Mouse (Mus musculus) liver, postnatal 0 days (tissue): Measurements from ENCODE around the gene Plcg1. TPM values are rescaled to one million over a fixed set of nuclear protein-coding genes. Genes with fewer than 3 reads are reported as not detected.

ENCODE experiments used
- ATAC-seq: fragments of 200-750 bp; cut with Nextera tagmentation; 2 replicates; pipeline ENCODE4 v1.8.0; 2017; ENCODE audit warnings: mild to moderate bottlenecking, moderate library complexity
- DNase-seq: peaks from one replicate; pipeline ENCODE4 v3.0.0-alpha.2; 2016
- H3K27ac ChIP-seq: fragments of 300-500 bp; sonication (generic); 2 replicates; pipeline ENCODE4 v1.5.1; 2014; ENCODE audit warnings: antibody characterized with exemption, moderate library complexity, mild to moderate bottlenecking, low read depth
- H3K27me3 ChIP-seq: fragments of 300-500 bp; sonication (generic); 2 replicates; pipeline ENCODE4 v1.6.1; 2014; ENCODE audit warnings: low read length, control low read depth, mixed read lengths; ENCODE audit not compliant: insufficient read depth
- H3K36me3 ChIP-seq: fragments of 300-500 bp; sonication (generic); replicated peaks from 2 replicates; pipeline ENCODE4 v1.6.1; 2014; ENCODE audit warnings: mild to moderate bottlenecking, control low read depth, low read length, moderate library complexity, mixed read lengths; ENCODE audit not compliant: insufficient read depth
- H3K4me1 ChIP-seq: fragments of 300-500 bp; sonication (generic); 2 replicates; pipeline ENCODE4 v1.6.1; 2014; ENCODE audit warnings: antibody characterized with exemption, mild to moderate bottlenecking, control low read depth; ENCODE audit not compliant: insufficient read depth
- H3K4me2 ChIP-seq: fragments of 300-500 bp; sonication (generic); 2 replicates; pipeline ENCODE4 v1.6.1; 2014; ENCODE audit warnings: low read depth, mild to moderate bottlenecking, low read length, moderate library complexity, mixed read lengths
- H3K4me3 ChIP-seq: fragments of 300-500 bp; sonication (generic); 2 replicates; pipeline ENCODE4 v1.5.1; 2014; ENCODE audit warnings: low read depth, low read length
- H3K9ac ChIP-seq: fragments of 300-500 bp; sonication (generic); replicated peaks from 2 replicates; pipeline ENCODE4 v1.6.1; 2014; ENCODE audit warnings: mild to moderate bottlenecking, moderate library complexity
- H3K9me3 ChIP-seq: fragments of 300-500 bp; sonication (generic); 2 replicates; pipeline ENCODE4 v1.6.1; 2016; ENCODE audit warnings: mild to moderate bottlenecking, control low read depth, low read length, mixed read lengths
- CTCF ChIP-seq: sonication (generic); IDR thresholded peaks from 2 replicates; pipeline ENCODE4 v1.5.1; 2016; ENCODE audit warnings: antibody characterized with exemption, low read depth
- EP300 ChIP-seq: IDR thresholded peaks from 2 replicates; pipeline ENCODE4 v1.6.1; 2016; ENCODE audit warnings: antibody characterized with exemption, low read depth, mild to moderate bottlenecking
- WGBS: fragments of 180-500 bp; shearing (Covaris S2); extraction: QIAGEN DNeasy Blood & Tissue Kit; methylation state at CpG from one replicate; pipeline ENCODE4 v1.1.7; 2014; ENCODE audit not compliant: insufficient replicate concordance; 5-methylcytosine and 5-hydroxymethylcytosine counted together
- polyA plus RNA-seq: library from polyadenylated mRNA; unstranded; fragments of >200 nt; fragmentation: Nextera tagmentation; extraction: Ambion mirVana; gene quantifications from 2 replicates; pipeline ENCODE4 v1.2.1, GENCODE M21; 2015

Gene Plcg1
- polyA plus RNA-seq, 1 experiment from 2014 or later: 6.6 TPM

DNA sequence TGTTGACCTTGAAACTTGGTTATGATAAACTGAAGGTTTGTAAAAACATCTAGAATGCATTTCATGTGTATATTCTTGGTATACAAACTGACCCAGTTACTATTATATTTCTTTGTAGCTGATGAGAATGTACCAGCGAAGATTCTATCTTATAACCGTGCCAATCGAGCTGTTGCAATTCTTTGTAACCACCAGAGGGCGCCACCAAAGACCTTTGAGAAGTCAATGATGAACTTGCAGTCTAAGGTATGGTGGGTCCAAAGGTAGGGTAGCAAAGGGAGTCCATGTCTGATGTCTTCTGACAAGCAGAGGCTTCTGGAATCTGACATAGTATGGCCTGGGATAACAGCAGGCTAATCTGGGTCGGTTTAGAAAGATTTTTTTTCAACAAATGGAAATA is 13.8 kb upstream of the Plcg1 start:
- H3K36me3 ChIP-seq: peaks cover 84% of the 10 kb centered on the region
- H3K27ac ChIP-seq: no peak overlapping the region
- H3K27me3 ChIP-seq: no peaks in the 10 kb centered on the region
- DNase-seq: peak; percentile 57
- no peaks in the 10 kb centered on the region; the same call in 1 of the 2 replicates for H3K4me1 ChIP-seq
- H3K4me3 ChIP-seq: no peak overlapping the region
- ATAC-seq: no peak
- H3K9ac ChIP-seq: no peak overlapping the region
- H3K4me2 ChIP-seq: no peak overlapping the region
- no peaks in the 10 kb centered on the region for H3K9me3 ChIP-seq
- peak; percentile 79 for TF ChIP-seq CTCF
- TF ChIP-seq EP300: no peak
- WGBS: 68% methylated on average over 5 of the region's 5 CpGs

DNA sequence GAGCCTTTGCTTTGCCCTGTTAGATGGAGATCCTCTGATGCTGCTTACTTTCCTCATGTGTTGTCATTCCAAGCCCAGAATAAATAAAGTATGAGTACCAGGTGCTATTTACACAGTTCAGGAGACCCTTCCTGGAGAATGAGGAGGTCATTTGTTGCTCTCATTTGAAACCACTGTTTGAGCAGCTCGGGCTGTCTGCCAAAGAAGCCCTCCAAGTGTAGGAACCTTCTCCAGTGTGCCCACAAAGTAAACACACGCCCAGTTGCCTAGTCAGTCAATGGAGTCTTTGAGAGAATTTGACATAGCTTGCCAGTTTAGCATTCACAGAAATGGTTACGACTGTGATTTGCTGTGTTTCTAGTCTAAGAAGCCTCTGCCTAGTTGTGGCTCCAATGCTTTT is 12.3 kb upstream of the Plcg1 start:
- Histone ChIP-seq H3K4me3 (no peak overlapping the region), H3K9ac (no peak overlapping the region), H3K4me2 (no peak overlapping the region), H3K27ac (no peak overlapping the region), H3K27me3 (no peaks in the 10 kb centered on the region), H3K9me3 (no peaks in the 10 kb centered on the region), H3K36me3 (peaks cover 87% of the 10 kb centered on the region), H3K4me1 (no peaks in the 10 kb centered on the region; the same call in 1 of the 2 replicates)
- WGBS: 79% methylated on average over 3 of the region's 3 CpGs
- no peak for TF ChIP-seq EP300
- TF ChIP-seq CTCF: no peak
- ATAC-seq (no peak), DNase-seq (no peak)

DNA sequence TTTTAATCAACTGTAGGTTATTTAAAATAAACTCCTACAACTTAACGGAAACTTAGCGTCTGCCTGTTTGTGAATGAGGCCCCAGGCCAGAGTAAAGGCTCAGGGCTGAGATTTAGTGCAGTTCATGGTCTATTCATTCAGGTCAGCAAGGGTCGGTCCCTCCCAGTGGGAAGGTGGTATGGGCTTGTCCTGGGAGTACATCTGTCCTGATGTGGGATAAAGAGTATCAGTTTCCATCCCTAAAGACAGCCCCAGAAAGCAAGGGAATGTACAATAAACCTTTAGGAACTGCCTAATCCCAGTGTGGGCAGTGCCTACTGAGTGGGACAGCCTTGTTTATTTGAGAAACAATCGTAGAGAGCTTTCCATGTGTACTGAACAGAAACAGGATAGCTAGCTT is 8.4 kb upstream of the Plcg1 start:
- Histone ChIP-seq H3K4me1 (no peaks in the 10 kb centered on the region), H3K27ac (no peak overlapping the region), H3K4me3 (no peak overlapping the region), H3K9me3 (no peaks in the 10 kb centered on the region), H3K27me3 (no peaks in the 10 kb centered on the region), H3K4me2 (no peak overlapping the region), H3K36me3 (peaks cover 58% of the 10 kb centered on the region), H3K9ac (no peak overlapping the region)
- DNase-seq (no peak), ATAC-seq (no peak)
- WGBS: 93% methylated on average over 4 of the region's 4 CpGs
- TF ChIP-seq EP300: no peak
- no peak for TF ChIP-seq CTCF

DNA sequence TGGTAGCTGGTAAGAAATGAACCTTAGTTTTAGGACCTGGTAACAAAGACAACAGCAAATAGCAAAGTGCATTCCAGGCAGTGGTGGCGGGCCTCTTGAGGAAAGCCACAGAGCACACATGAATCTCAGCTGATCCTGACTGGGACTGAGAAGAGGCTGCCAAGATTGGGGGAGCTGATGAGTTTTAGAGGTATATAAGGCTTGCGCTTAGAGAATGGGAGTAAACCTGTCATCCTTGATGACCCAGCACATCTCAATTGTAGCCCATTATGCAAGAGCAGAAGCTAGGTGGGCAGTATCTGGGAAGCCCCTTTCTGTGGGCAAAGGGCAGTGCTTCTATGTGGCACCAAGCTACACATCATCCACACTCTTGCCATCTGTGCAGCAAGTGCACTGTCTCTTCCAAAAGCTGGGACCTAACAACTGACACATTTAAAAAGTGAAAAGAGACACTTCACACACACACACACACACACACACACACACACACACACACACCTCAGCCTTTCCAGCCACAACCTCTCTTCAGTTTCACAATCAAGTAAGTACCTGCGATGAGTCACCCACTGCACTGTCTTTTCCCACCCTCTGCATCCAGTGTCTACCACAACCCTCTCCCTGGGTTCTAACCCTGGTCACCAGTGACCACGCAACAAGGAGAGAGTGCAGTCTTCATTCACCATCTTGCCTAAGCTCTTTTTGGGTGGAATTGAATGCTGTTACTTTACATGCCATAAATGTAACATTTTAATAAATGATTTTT is 7.3 kb upstream of the Plcg1 start:
- no peak for ATAC-seq
- TF ChIP-seq EP300 (no peak), CTCF (no peak)
- H3K4me2 ChIP-seq: no peak overlapping the region
- H3K36me3 ChIP-seq: peaks cover 47% of the 10 kb centered on the region
- no peaks in the 10 kb centered on the region for H3K27me3 ChIP-seq
- DNase-seq: no peak
- 89% methylated on average over 4 of the region's 4 CpGs for WGBS
- no peaks in the 10 kb centered on the region for H3K4me1 ChIP-seq
- no peak overlapping the region for H3K27ac ChIP-seq
- no peak overlapping the region for H3K4me3 ChIP-seq
- no peaks in the 10 kb centered on the region for H3K9me3 ChIP-seq
- H3K9ac ChIP-seq: no peak overlapping the region

DNA sequence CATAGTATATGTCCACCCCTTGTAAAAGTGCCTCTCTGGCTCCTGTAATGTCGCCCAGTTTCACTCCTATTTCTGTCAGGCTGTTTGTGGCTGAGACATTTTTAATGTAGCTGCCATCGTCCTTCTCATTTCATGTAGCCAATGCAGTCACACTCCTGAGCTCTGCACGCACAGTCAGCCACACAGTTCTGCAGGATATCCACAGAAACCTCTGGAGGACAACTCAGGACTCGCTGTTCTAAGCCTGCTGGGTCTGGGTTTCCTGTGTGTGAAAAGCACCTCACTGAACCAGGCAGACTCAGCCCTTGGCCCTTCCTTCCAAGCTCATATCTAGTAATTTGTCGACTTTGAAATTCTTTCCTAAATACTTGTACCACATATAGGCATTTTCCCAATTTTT is 6.6 kb upstream of the Plcg1 start:
- H3K36me3 ChIP-seq: peaks cover 39% of the 10 kb centered on the region
- DNase-seq: no peak

DNA sequence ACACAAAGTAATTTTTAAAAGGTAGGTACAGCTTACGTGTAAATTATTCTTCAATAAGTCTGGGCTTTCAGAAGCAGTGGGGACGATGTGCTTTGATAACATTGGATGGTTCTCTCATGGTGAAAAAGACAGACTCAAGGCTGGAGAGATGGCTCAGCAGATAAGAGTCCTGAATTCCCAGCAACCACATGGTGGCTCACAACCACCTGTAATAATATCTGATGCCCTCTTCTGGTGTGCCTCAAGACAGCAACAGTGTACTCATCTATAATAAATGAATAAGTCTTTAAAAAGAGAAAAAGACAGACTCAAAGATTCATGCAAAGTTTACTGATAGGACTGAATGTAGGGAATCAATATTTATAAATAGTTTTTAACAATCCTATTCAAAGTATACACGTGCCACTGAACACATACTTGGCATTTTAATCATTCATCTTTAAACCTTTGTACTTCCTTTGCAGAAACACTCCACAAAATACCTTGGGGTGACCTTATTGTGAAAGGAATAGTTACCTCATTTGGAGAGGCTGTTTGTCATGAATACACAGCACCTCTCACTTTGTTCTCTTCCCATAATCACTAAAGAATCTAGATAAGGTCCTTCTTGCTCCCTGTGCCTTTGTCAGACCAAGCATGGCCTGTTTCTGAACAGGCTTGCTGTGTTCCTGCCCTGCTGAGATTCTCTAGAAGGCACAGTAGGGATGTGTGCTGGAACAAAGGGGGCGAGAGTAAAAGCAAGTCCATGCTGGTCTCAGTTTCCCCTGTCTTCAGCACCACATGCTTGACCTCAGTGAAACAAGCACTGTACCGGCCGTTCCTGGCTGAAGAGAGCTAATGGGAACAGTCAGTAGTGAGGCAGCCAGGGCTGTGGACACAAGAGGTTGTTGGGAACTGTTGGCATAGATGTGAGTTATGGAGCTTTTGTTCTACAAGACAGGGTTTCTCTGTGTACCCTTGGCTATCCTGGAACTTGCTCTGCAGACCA is 4.9 kb upstream of the Plcg1 start:
- peaks cover 15% of the 10 kb centered on the region for H3K4me1 ChIP-seq
- peaks cover 24% of the 10 kb centered on the region for H3K36me3 ChIP-seq
- 0 out of 2 replicates have a peak, but pooled peaks cover 2% of the 10 kb centered on the region for H3K27me3 ChIP-seq
- 84% methylated on average over 6 of the region's 6 CpGs for WGBS
- no peak overlapping the region for H3K9ac ChIP-seq
- H3K9me3 ChIP-seq: no peaks in the 10 kb centered on the region
- TF ChIP-seq EP300 (no peak), CTCF (no peak)
- DNase-seq (no peak), ATAC-seq (no peak)
- H3K27ac ChIP-seq: no peak overlapping the region
- no peak overlapping the region for H3K4me3 ChIP-seq
- no peak overlapping the region for H3K4me2 ChIP-seq

More for the DNA sequence above, 6.6 kb upstream of the Plcg1 start:
- Histone ChIP-seq H3K27ac (no peak overlapping the region), H3K27me3 (no peaks in the 10 kb centered on the region), H3K4me1 (peaks cover under 1% of the 10 kb centered on the region; the same call in 1 of the 2 replicates), H3K4me2 (no peak overlapping the region), H3K4me3 (no peak overlapping the region), H3K9ac (no peak overlapping the region), H3K9me3 (no peaks in the 10 kb centered on the region)
- 83% methylated on average over 5 of the region's 5 CpGs for WGBS
- no peak for TF ChIP-seq EP300
- no peak for TF ChIP-seq CTCF
- no peak for ATAC-seq
